Mouse (Mus musculus) heart, adult 2 months (tissue): Measurements from ENCODE around the gene Cbln3.

Source experiments
- CTCF ChIP-seq: fragments of 200-600 bp; IDR thresholded peaks from 2 replicates; pipeline ENCODE4 v1.8.1; 2022; ENCODE audit warnings: antibody characterized with exemption, mild to moderate bottlenecking, moderate library complexity
- POLR2A ChIP-seq: fragments of 200-500 bp; IDR thresholded peaks from 2 replicates; pipeline ENCODE4 v1.6.1; 2011; ENCODE audit warnings: mild to moderate bottlenecking, low read depth, low read length, control low read depth; ENCODE audit not compliant: insufficient read depth

DNA sequence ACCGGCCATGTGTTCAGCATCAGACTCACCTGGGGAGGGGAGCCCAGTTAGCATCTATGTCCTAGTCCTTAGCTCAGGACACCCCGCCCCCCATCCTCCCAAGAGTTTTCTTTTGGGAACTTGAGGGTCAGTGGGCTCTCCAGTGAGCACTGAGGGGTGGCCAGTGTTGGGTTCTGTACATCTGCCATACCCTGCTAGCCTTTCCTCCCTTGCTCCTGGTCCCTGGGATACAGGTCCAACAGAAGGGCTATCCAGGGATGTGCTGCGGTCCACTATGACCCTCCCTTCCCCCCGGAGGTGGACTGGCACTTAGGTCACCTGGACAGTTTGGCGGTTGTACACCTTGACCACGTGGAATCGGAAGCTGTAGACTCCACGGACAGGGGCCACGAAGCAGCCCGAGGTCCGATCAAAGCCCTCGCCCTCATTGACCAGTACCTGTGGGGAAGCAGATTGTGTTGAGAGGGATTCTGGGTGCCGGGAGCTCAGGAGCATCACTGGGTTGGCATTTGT is 987 bp downstream of the Cbln3 start:
- TF ChIP-seq CTCF = no peak
- no peak for TF ChIP-seq POLR2A
